ENCODE assay signal across 12 mouse cellular contexts in the genomic region with DNA sequence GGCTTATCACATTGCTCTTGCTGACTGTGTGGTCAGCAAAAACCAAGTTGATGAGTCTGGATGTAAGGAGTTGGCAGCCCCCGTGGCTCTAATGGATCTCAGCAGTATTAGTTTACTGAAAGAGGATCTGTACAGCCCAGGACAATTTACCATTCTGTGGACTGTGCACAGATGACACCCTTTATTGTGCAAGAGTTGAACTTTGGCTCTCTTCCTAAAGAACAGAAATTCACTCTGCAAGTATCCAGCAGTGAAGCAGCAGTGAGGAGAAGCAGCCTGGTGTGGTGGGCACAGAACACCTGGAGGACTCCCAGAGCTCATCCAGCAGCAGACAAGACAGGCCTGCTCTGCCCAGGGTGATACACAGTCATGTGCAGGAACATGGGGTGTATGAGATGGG.
DNase-seq lines count a peak whose midpoint lies in the region; ATAC-seq lines count a peak whose summit lies in the region.
"Had no signal": no experiment of that assay in that cellular context is flagged by ENCODE, and none has a peak within 500 bp of the region (broad histone marks: within the 10 kb centered on the region; RNA-seq: fewer than 3 reads in every experiment).

No protein-coding gene starts in this region.

- DNase-seq in hindbrain, embryonic 11.5 days (ENCODE audit: low spot score), result no peak
- no peak for DNase-seq in midbrain, embryonic 11.5 days (ENCODE audit: low spot score, missing footprints)
- no peak for DNase-seq in liver, embryonic 13.5 days
- no peak for DNase-seq in thymus, postnatal 10 days (ENCODE audit: low spot score in 2 of 2)
- DNase-seq: cerebellum, adult 2 months; embryo, embryonic 11 days; thymus, adult 2 months had no signal

- H3K36me3 ChIP-seq in hindbrain, embryonic 13.5 days, result no peaks in the 10 kb centered on the region
- H3K36me3 ChIP-seq in hindbrain, embryonic 11.5 days (ENCODE audit: control insufficient read depth, insufficient read depth, low read length), result no peaks in the 10 kb centered on the region
- no peaks in the 10 kb centered on the region for H3K36me3 ChIP-seq in midbrain, embryonic 13.5 days
- no peaks in the 10 kb centered on the region for H3K36me3 ChIP-seq in midbrain, embryonic 11.5 days (ENCODE audit: control insufficient read depth, insufficient read depth, low read length)
- no peaks in the 10 kb centered on the region for H3K36me3 ChIP-seq in liver, embryonic 13.5 days

- no peak overlapping the region for H3K4me3 ChIP-seq in hindbrain, embryonic 13.5 days
- no peak overlapping the region for H3K4me3 ChIP-seq in hindbrain, embryonic 11.5 days (ENCODE audit: low read depth, low read length)
- H3K4me3 ChIP-seq in midbrain, embryonic 13.5 days (replicated peaks), result no peak overlapping the region
- no peak overlapping the region for H3K4me3 ChIP-seq in midbrain, embryonic 11.5 days (ENCODE audit: low read depth, low read length)
- H3K4me3 ChIP-seq in liver, embryonic 13.5 days (replicated peaks), result no peak overlapping the region

- no peak for ATAC-seq in hindbrain, embryonic 13.5 days (ENCODE audit: low FRiP score)
- no peak for ATAC-seq in hindbrain, embryonic 11.5 days (ENCODE audit: low FRiP score)
- no peak for ATAC-seq in midbrain, embryonic 13.5 days
- no peak for ATAC-seq in midbrain, embryonic 11.5 days (ENCODE audit: low FRiP score)
- peak; percentile 57; the same call in 1 of the 2 replicates for ATAC-seq in liver, embryonic 13.5 days (ENCODE audit: low read depth)
- ATAC-seq in granulocyte monocyte progenitor cell, adult 5-6 weeks (replicated peaks; ENCODE audit: poor library complexity, severe bottlenecking), result no peak

- WGBS in hindbrain, embryonic 13.5 days, result 19% methylated on average over 1 of the region's 1 CpGs
- WGBS in hindbrain, embryonic 11.5 days, result 53% methylated on average over 1 of the region's 1 CpGs
- WGBS in midbrain, embryonic 13.5 days, result 56% methylated on average over 1 of the region's 1 CpGs
- 59% methylated on average over 1 of the region's 1 CpGs for WGBS in midbrain, embryonic 11.5 days
- WGBS in liver, embryonic 13.5 days (ENCODE audit: insufficient replicate concordance), result 23% methylated on average over 1 of the region's 1 CpGs

- H3K9me3 ChIP-seq in hindbrain, embryonic 13.5 days, result no peaks in the 10 kb centered on the region
- no peaks in the 10 kb centered on the region for H3K9me3 ChIP-seq in hindbrain, embryonic 11.5 days (ENCODE audit: control insufficient read depth, low read length)
- no peaks in the 10 kb centered on the region for H3K9me3 ChIP-seq in midbrain, embryonic 13.5 days
- H3K9me3 ChIP-seq in midbrain, embryonic 11.5 days (ENCODE audit: control insufficient read depth, low read length), result no peaks in the 10 kb centered on the region
- H3K9me3 ChIP-seq in liver, embryonic 13.5 days (replicated peaks), result no peaks in the 10 kb centered on the region

- H3K9ac ChIP-seq in hindbrain, embryonic 13.5 days, result no peak overlapping the region
- no peak overlapping the region for H3K9ac ChIP-seq in hindbrain, embryonic 11.5 days (ENCODE audit: low read depth, low read length)
- no peak overlapping the region for H3K9ac ChIP-seq in midbrain, embryonic 13.5 days (replicated peaks)
- H3K9ac ChIP-seq in midbrain, embryonic 11.5 days (ENCODE audit: low read length), result no peak overlapping the region
- H3K9ac ChIP-seq in liver, embryonic 13.5 days, result no peak overlapping the region

- H3K4me1 ChIP-seq in hindbrain, embryonic 13.5 days (replicated peaks), result peaks cover 48% of the 10 kb centered on the region
- no peaks in the 10 kb centered on the region for H3K4me1 ChIP-seq in hindbrain, embryonic 11.5 days (replicated peaks; ENCODE audit: control insufficient read depth, insufficient read depth, low read length)
- peaks cover 48% of the 10 kb centered on the region for H3K4me1 ChIP-seq in midbrain, embryonic 13.5 days (replicated peaks)
- 0 out of 2 replicates have a peak, but pooled peaks cover 2% of the 10 kb centered on the region for H3K4me1 ChIP-seq in midbrain, embryonic 11.5 days (ENCODE audit: control insufficient read depth, insufficient read depth, low read length)
- H3K4me1 ChIP-seq in liver, embryonic 13.5 days (replicated peaks), result peaks cover 8% of the 10 kb centered on the region

- H3K27ac ChIP-seq in hindbrain, embryonic 13.5 days, result peak overlapping the region; percentile 50; the same call in 1 of the 2 replicates
- no peak overlapping the region for H3K27ac ChIP-seq in hindbrain, embryonic 11.5 days (ENCODE audit: low read depth, low read length)
- peak overlapping the region; percentile 51 for H3K27ac ChIP-seq in midbrain, embryonic 13.5 days
- no peak overlapping the region for H3K27ac ChIP-seq in midbrain, embryonic 11.5 days (ENCODE audit: low read depth, low read length)
- no peak overlapping the region for H3K27ac ChIP-seq in liver, embryonic 13.5 days
- H3K27ac ChIP-seq: macrophage had no signal

- H3K27me3 ChIP-seq in hindbrain, embryonic 13.5 days, result no peaks in the 10 kb centered on the region
- no peaks in the 10 kb centered on the region for H3K27me3 ChIP-seq in hindbrain, embryonic 11.5 days (ENCODE audit: control insufficient read depth, insufficient read depth, low read length)
- no peaks in the 10 kb centered on the region for H3K27me3 ChIP-seq in midbrain, embryonic 13.5 days
- H3K27me3 ChIP-seq in midbrain, embryonic 11.5 days (ENCODE audit: control insufficient read depth, insufficient read depth, low read length), result no peaks in the 10 kb centered on the region
- H3K27me3 ChIP-seq in liver, embryonic 13.5 days, result no peaks in the 10 kb centered on the region

- H3K4me2 ChIP-seq in hindbrain, embryonic 13.5 days, result no peak overlapping the region
- H3K4me2 ChIP-seq in hindbrain, embryonic 11.5 days (replicated peaks; ENCODE audit: low read depth, low read length), result no peak overlapping the region
- H3K4me2 ChIP-seq in midbrain, embryonic 13.5 days (replicated peaks), result no peak overlapping the region
- H3K4me2 ChIP-seq in midbrain, embryonic 11.5 days, result no peak overlapping the region
- no peak overlapping the region for H3K4me2 ChIP-seq in liver, embryonic 13.5 days
- H3K4me2 ChIP-seq: heart, embryonic 11.5 days had no signal

Comparison
In these comparisons a context has a peak if more than half of its experiments do, and no peak if none do; other contexts are left out.
1. H3K27ac ChIP-seq: peak in hindbrain, embryonic 13.5 days (single experiment) and midbrain, embryonic 13.5 days (single experiment); none in hindbrain, embryonic 11.5 days (single experiment), midbrain, embryonic 11.5 days (single experiment) and liver, embryonic 13.5 days (single experiment).